Mouse (Mus musculus) megakaryocyte-erythroid progenitor cell, adult 5 weeks (primary cell): ENCODE measurements around the gene 1700025G04Rik. TPM values are rescaled to one million over a fixed set of nuclear protein-coding genes. Genes with fewer than 3 reads are reported as not detected.

ENCODE experiments used
- polyA plus RNA-seq: library from polyadenylated mRNA; stranded (reverse); fragments of >175 nt; gene quantifications from 2 replicates; pipeline ENCODE4 v1.2.3, GENCODE M21; 2012

The 1700025G04Rik gene
- polyA plus RNA-seq = 0.86 and 1.1 TPM in 2 replicates

GRCm38 (mm10) chr1:152090018-152090553 is at the start of gene 1700025G04Rik:
Gene 1700025G04Rik, minus strand, starts transcription at chr1:152090125.

